Mouse (Mus musculus) heart, postnatal 0 days (tissue): Measurements from ENCODE around the gene Mad2l1bp. TPM values are rescaled to one million over a fixed set of nuclear protein-coding genes. Genes with fewer than 3 reads are reported as not detected.

Experiments used
- ATAC-seq: fragments of 200-750 bp; cut with Nextera tagmentation; 2 replicates; pipeline ENCODE4 v1.8.0; 2017; ENCODE audit warnings: low read depth, moderate number of reproducible peaks, moderate library complexity; ENCODE audit not compliant: insufficient read depth
- DNase-seq: peaks from one replicate; pipeline ENCODE4 v3.0.0-alpha.2; 2016; ENCODE audit warnings: low spot score
- H3K27ac ChIP-seq: fragments of 300-500 bp; sonication (generic); 2 replicates; pipeline ENCODE4 v1.5.1; 2014; ENCODE audit warnings: low read depth, mild to moderate bottlenecking
- H3K27me3 ChIP-seq: fragments of 300-500 bp; sonication (generic); 2 replicates; pipeline ENCODE4 v1.6.1; 2014; ENCODE audit warnings: low read length, mixed read lengths; ENCODE audit not compliant: control insufficient read depth, insufficient read depth
- H3K36me3 ChIP-seq: fragments of 300-500 bp; sonication (generic); replicated peaks from 2 replicates; pipeline ENCODE4 v1.6.1; 2014; ENCODE audit warnings: low read length, mixed read lengths; ENCODE audit not compliant: control insufficient read depth, insufficient read depth
- H3K4me1 ChIP-seq: fragments of 300-500 bp; sonication (generic); 2 replicates; pipeline ENCODE4 v1.6.1; 2014; ENCODE audit warnings: antibody characterized with exemption; ENCODE audit not compliant: control insufficient read depth, insufficient read depth
- H3K4me2 ChIP-seq: fragments of 300-500 bp; sonication (generic); 2 replicates; pipeline ENCODE4 v1.6.1; 2014; ENCODE audit warnings: low read depth, mild to moderate bottlenecking, low read length, moderate library complexity
- H3K4me3 ChIP-seq: fragments of 300-500 bp; sonication (generic); 2 replicates; pipeline ENCODE4 v1.5.1; 2014; ENCODE audit warnings: low read depth, low read length
- H3K9ac ChIP-seq: fragments of 300-500 bp; sonication (generic); replicated peaks from 2 replicates; pipeline ENCODE4 v1.6.1; 2014; ENCODE audit warnings: low read depth, low read length, mixed read lengths
- H3K9me3 ChIP-seq: fragments of 300-500 bp; sonication (generic); replicated peaks from 2 replicates; pipeline ENCODE4 v1.6.1; 2016; ENCODE audit warnings: low read length; ENCODE audit not compliant: control insufficient read depth
- CTCF ChIP-seq: IDR thresholded peaks from 2 replicates; pipeline ENCODE4 v1.5.1; 2016; ENCODE audit warnings: antibody characterized with exemption, control low read depth, low read depth
- EP300 ChIP-seq: IDR thresholded peaks from 2 replicates; pipeline ENCODE4 v1.6.1; 2016; ENCODE audit warnings: antibody characterized with exemption, low read depth
- WGBS: fragments of 180-500 bp; shearing (Covaris S2); extraction: QIAGEN DNeasy Blood & Tissue Kit; methylation state at CpG from one replicate; pipeline ENCODE4 v1.1.7; 2014; 5-methylcytosine and 5-hydroxymethylcytosine counted together
- polyA plus RNA-seq: library from polyadenylated mRNA; unstranded; fragments of >200 nt; fragmentation: Nextera tagmentation; extraction: Ambion mirVana; gene quantifications from 2 replicates; pipeline ENCODE4 v1.2.1, GENCODE M21; 2015
- total RNA-seq: library from RNA; depleted of rRNA; stranded (reverse); fragments of >200 nt; gene quantifications from 2 replicates; pipeline ENCODE4 v1.2.3, GENCODE M21; 2014; ENCODE audit warnings: low replicate concordance

Mad2l1bp gene
- total and polyA plus RNA-seq, 2 experiments from 2014 or later, result 26.9 to 32.6 TPM

- TF ChIP-seq EP300 (no peak), CTCF (no peak)
- H3K4me1 ChIP-seq, result peaks cover 8% of the 10 kb centered on the region
- H3K36me3 ChIP-seq, result peaks cover 33% of the 10 kb centered on the region
- no peak overlapping the region for H3K9ac ChIP-seq
- H3K27me3 ChIP-seq, result no peaks in the 10 kb centered on the region
- no peak overlapping the region for H3K4me2 ChIP-seq
- H3K27ac ChIP-seq, result no peak overlapping the region
- 85% methylated on average over 11 of the region's 11 CpGs for WGBS
- ATAC-seq (no peak), DNase-seq (no peak)
- H3K9me3 ChIP-seq, result no peaks in the 10 kb centered on the region
- no peak overlapping the region for H3K4me3 ChIP-seq
Measured at GRCm38 (mm10) chr17:46116138-46116537, 37.2 kb downstream of the Mad2l1bp start.

- ATAC-seq (no peak), DNase-seq (no peak)
- Histone ChIP-seq H3K9me3 (no peaks in the 10 kb centered on the region), H3K27ac (no peak overlapping the region), H3K4me1 (peaks cover 8% of the 10 kb centered on the region), H3K27me3 (no peaks in the 10 kb centered on the region), H3K9ac (no peak overlapping the region), H3K4me3 (no peak overlapping the region), H3K4me2 (no peak overlapping the region), H3K36me3 (peaks cover 32% of the 10 kb centered on the region)
- TF ChIP-seq EP300 (no peak), CTCF (no peak)
- WGBS, result 38% methylated on average over 2 of the region's 2 CpGs
Measured at GRCm38 (mm10) chr17:46115489-46115888, 37.9 kb downstream of the Mad2l1bp start.

GRCm38 (mm10) chr17:46110402-46111289, 42.7 kb downstream of the Mad2l1bp start, which contains the start of gene Mrps18a:
Gene Mrps18a, plus strand, starts transcription at chr17:46110986.
- TF ChIP-seq EP300 (0 out of 2 replicates have a peak, but pooled peaks have one; percentile 58), CTCF (no peak)

GRCm38 (mm10) chr17:46108286-46108685, 45.1 kb downstream of the Mad2l1bp start:
- Histone ChIP-seq H3K4me1 (peaks cover 8% of the 10 kb centered on the region), H3K27me3 (peaks cover 9% of the 10 kb centered on the region), H3K27ac (no peak overlapping the region), H3K9me3 (no peaks in the 10 kb centered on the region), H3K9ac (no peak overlapping the region), H3K4me3 (no peak overlapping the region), H3K4me2 (no peak overlapping the region), H3K36me3 (0 out of 2 replicates have a peak, but pooled peaks cover 4% of the 10 kb centered on the region)
- ATAC-seq (no peak), DNase-seq (no peak)
- WGBS, result 67% methylated on average over 4 of the region's 4 CpGs
- TF ChIP-seq CTCF, result no peak
- no peak for TF ChIP-seq EP300

More at GRCm38 (mm10) chr17:46110402-46111289, 42.7 kb downstream of the Mad2l1bp start, which contains the start of gene Mrps18a:
- H3K4me3 ChIP-seq, result peak within 1 kb of the TSS; percentile 89
- peak within 1 kb of the TSS; percentile 62 for H3K27ac ChIP-seq
- H3K4me1 ChIP-seq, result peaks cover 8% of the 10 kb centered on the region
- WGBS, result 5% methylated on average over 38 of the region's 38 CpGs
- DNase-seq, result peak; percentile 84
- H3K27me3 ChIP-seq, result peaks cover 9% of the 10 kb centered on the region
- no peaks in the 10 kb centered on the region for H3K9me3 ChIP-seq
- ATAC-seq, result peak; percentile 96
- 0 out of 2 replicates have a peak, but pooled peaks cover 4% of the 10 kb centered on the region for H3K36me3 ChIP-seq
- H3K4me2 ChIP-seq, result peak within 1 kb of the TSS; percentile 81
- peak within 1 kb of the TSS; percentile 82 for H3K9ac ChIP-seq

DNA sequence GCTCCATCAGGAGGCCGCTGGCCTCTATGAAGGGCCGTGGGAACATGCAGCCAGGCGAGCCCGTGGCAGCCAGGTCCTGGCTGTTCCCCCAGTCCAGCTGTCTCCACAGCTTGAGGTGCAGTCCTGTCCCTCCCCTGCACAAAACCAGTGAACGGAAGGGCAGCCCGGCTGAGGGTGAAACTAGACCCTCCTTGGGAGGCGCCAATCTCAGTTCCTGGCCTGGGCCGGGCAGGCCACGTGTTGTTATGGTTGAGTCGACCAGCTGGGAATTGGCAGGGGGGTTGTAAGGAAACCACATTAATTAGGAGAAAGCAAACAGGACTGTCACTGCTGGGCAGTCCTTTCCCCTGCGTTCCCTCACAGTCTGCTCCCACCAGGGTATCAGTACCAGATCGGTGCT, 48.9 kb downstream of the Mad2l1bp start:
- Histone ChIP-seq H3K4me3 (no peak overlapping the region), H3K4me1 (no peaks in the 10 kb centered on the region), H3K9me3 (no peaks in the 10 kb centered on the region), H3K27me3 (peaks cover 3% of the 10 kb centered on the region; the same call in 1 of the 2 replicates), H3K9ac (no peak overlapping the region), H3K4me2 (0 out of 2 replicates have a peak overlapping the region, but pooled peaks have one; percentile 10), H3K36me3 (no peaks in the 10 kb centered on the region), H3K27ac (no peak overlapping the region; the same call in 1 of the 2 replicates)
- 23% methylated on average over 12 of the region's 12 CpGs for WGBS
- DNase-seq (peak; percentile 34), ATAC-seq (peak; percentile 75)
- TF ChIP-seq EP300, result no peak
- TF ChIP-seq CTCF, result no peak
